Mouse (Mus musculus) MEL (cell line): ENCODE measurements around the gene Mtf2. TPM values are rescaled to one million over a fixed set of nuclear protein-coding genes. Genes with fewer than 3 reads are reported as not detected.

Experiments
- DNase-seq: peaks from one replicate; pipeline ENCODE4 v3.0.0; 2011; ENCODE audit warnings: low read depth, low spot score
- H3K27ac ChIP-seq: 2 replicates; pipeline ENCODE4 v1.5.1; 2012; ENCODE audit warnings: low read depth, mild to moderate bottlenecking, control low read depth, low read length, moderate library complexity; ENCODE audit not compliant: control insufficient read depth
- H3K27me3 ChIP-seq, 2 experiments: fragments of 150-350 bp in 1 of 2; sonication (generic) in 1 of 2; 2 replicates each; pipeline ENCODE4 v1.6.1; 2012; ENCODE audit warnings: low read length in 2 of 2, mild to moderate bottlenecking in 2 of 2, improper control_type of control experiment in 1 of 2, moderate library complexity in 1 of 2; ENCODE audit not compliant: insufficient read depth in 2 of 2, control insufficient read depth in 1 of 2
- H3K36me3 ChIP-seq, 2 experiments: 2 replicates each; pipeline ENCODE4 v1.6.1; 2012 to 2014; ENCODE audit warnings: low read length in 2 of 2, improper control_type of control experiment in 1 of 2, inconsistent platforms in 1 of 2, mild to moderate bottlenecking in 1 of 2; ENCODE audit not compliant: insufficient read depth in 2 of 2, control insufficient read depth in 1 of 2
- H3K4me1 ChIP-seq, 2 experiments: fragments of 150-350 bp in 1 of 2; sonication (generic) in 1 of 2; 2 replicates each; pipeline ENCODE4 v1.6.1; 2012; ENCODE audit warnings: low read length in 2 of 2, improper control_type of control experiment in 1 of 2, mild to moderate bottlenecking in 1 of 2; ENCODE audit not compliant: insufficient read depth in 2 of 2, control insufficient read depth in 1 of 2
- H3K4me3 ChIP-seq, 2 experiments: fragments of 150-350 bp in 1 of 2; sonication (generic) in 1 of 2; 2 replicates each; pipeline ENCODE4 v1.5.1; 2012; ENCODE audit warnings: low read depth in 2 of 2, low read length in 2 of 2, mild to moderate bottlenecking in 2 of 2, moderate library complexity in 2 of 2, control low read depth in 1 of 2, improper control_type of control experiment in 1 of 2; ENCODE audit not compliant: control insufficient read depth in 1 of 2, insufficient read depth in 1 of 2
- H3K79me2 ChIP-seq: 2 replicates; pipeline ENCODE4 v1.6.1; 2012; ENCODE audit warnings: mild to moderate bottlenecking, low read length, moderate library complexity; ENCODE audit not compliant: control insufficient read depth, poor library complexity, insufficient read depth
- H3K9ac ChIP-seq: 2 replicates; pipeline ENCODE4 v1.6.1; 2012; ENCODE audit warnings: low read depth, mild to moderate bottlenecking, control low read depth, low read length, moderate library complexity; ENCODE audit not compliant: control insufficient read depth, poor library complexity, severe bottlenecking
- H3K9me3 ChIP-seq: fragments of 150-350 bp; sonication (generic); replicated peaks from 2 replicates; pipeline ENCODE4 v1.6.1; 2012; ENCODE audit warnings: mild to moderate bottlenecking, low read length, improper control_type of control experiment, moderate library complexity; ENCODE audit not compliant: insufficient read depth
- BHLHE40 ChIP-seq: IDR thresholded peaks from 2 replicates; pipeline ENCODE4 v1.6.1; 2012; ENCODE audit warnings: low read depth, mild to moderate bottlenecking, inconsistent platforms, low read length, improper control_type of control experiment, borderline replicate concordance
- CHD1 ChIP-seq: IDR thresholded peaks from 2 replicates; pipeline ENCODE4 v1.6.1; 2012; ENCODE audit warnings: low read depth, mild to moderate bottlenecking, inconsistent platforms, low read length, improper control_type of control experiment
- CTCF ChIP-seq, 3 experiments: IDR thresholded peaks in 2 of 3; conservative IDR thresholded peaks in 1 of 3; 2 replicates each; pipeline ENCODE4 v1.5.1; 2011 to 2012; ENCODE audit warnings: low read length in 3 of 3, low read depth in 2 of 3, mild to moderate bottlenecking in 2 of 3, improper control_type of control experiment in 1 of 3, inconsistent platforms in 1 of 3, mixed read lengths in 1 of 3, moderate library complexity in 1 of 3; ENCODE audit not compliant: control insufficient read depth in 1 of 3, insufficient read depth in 1 of 3, poor library complexity in 1 of 3, severe bottlenecking in 1 of 3
- E2F4 ChIP-seq: IDR thresholded peaks from 2 replicates; pipeline ENCODE4 v1.6.1; 2011; ENCODE audit warnings: low read depth, low read length, improper control_type of control experiment, borderline replicate concordance
- ELF1 ChIP-seq: IDR thresholded peaks from 2 replicates; pipeline ENCODE4 v1.6.1; 2014; ENCODE audit warnings: low read depth, mild to moderate bottlenecking, inconsistent platforms, low read length, improper control_type of control experiment, moderate library complexity
- EP300 ChIP-seq, 2 experiments: IDR thresholded peaks; 2 replicates each; pipeline ENCODE4 v1.6.1; 2011; ENCODE audit warnings: improper control_type of control experiment in 2 of 2, low read length in 2 of 2, low read depth in 1 of 2, mild to moderate bottlenecking in 1 of 2
- ETS1 ChIP-seq: IDR thresholded peaks from 2 replicates; pipeline ENCODE4 v1.6.1; 2012; ENCODE audit warnings: low read depth, mild to moderate bottlenecking, inconsistent platforms, low read length, improper control_type of control experiment, moderate library complexity
- GABPA ChIP-seq: IDR thresholded peaks from 2 replicates; pipeline ENCODE4 v1.6.1; 2012; ENCODE audit warnings: low read depth, mild to moderate bottlenecking, inconsistent platforms, low read length, improper control_type of control experiment, moderate library complexity
- GATA1 ChIP-seq: IDR thresholded peaks from 2 replicates; pipeline ENCODE4 v1.6.1; 2011; ENCODE audit warnings: low read depth, low read length, improper control_type of control experiment
- JUND ChIP-seq: IDR thresholded peaks from 2 replicates; pipeline ENCODE4 v1.6.1; 2011; ENCODE audit warnings: low read depth, mild to moderate bottlenecking, improper control_type of control experiment, low read length
- KAT2A ChIP-seq: conservative IDR thresholded peaks from 2 replicates; pipeline ENCODE4 v1.6.1; 2012; ENCODE audit warnings: low read depth, low read length, improper control_type of control experiment, inconsistent platforms
- MAFK ChIP-seq: IDR thresholded peaks from 2 replicates; pipeline ENCODE4 v1.6.1; 2011; ENCODE audit warnings: low read depth, mild to moderate bottlenecking, low read length, improper control_type of control experiment, borderline replicate concordance
- MAX ChIP-seq: IDR thresholded peaks from 2 replicates; pipeline ENCODE4 v1.6.1; 2011; ENCODE audit warnings: low read length, improper control_type of control experiment
- MAZ ChIP-seq: IDR thresholded peaks from 2 replicates; pipeline ENCODE4 v1.6.1; 2012; ENCODE audit warnings: low read depth, mild to moderate bottlenecking, inconsistent platforms, low read length, improper control_type of control experiment
- MEF2A ChIP-seq: IDR thresholded peaks from 2 replicates; pipeline ENCODE4 v1.6.1; 2014; ENCODE audit warnings: low read depth, mild to moderate bottlenecking, inconsistent platforms, low read length, improper control_type of control experiment; ENCODE audit not compliant: poor library complexity, insufficient replicate concordance, severe bottlenecking; ENCODE audit errors: extremely low read depth
- MXI1 ChIP-seq: IDR thresholded peaks from 2 replicates; pipeline ENCODE4 v1.6.1; 2011; ENCODE audit warnings: mild to moderate bottlenecking, low read depth, low read length, improper control_type of control experiment
- MYB ChIP-seq: IDR thresholded peaks from 2 replicates; pipeline ENCODE4 v1.6.1; 2011; ENCODE audit warnings: mild to moderate bottlenecking, low read depth, low read length, improper control_type of control experiment
- MYC ChIP-seq: IDR thresholded peaks from 2 replicates; pipeline ENCODE4 v1.6.1; 2011; ENCODE audit warnings: low read depth, mild to moderate bottlenecking, low read length, improper control_type of control experiment, moderate library complexity
- NELFE ChIP-seq: IDR thresholded peaks from 2 replicates; pipeline ENCODE4 v1.6.1; 2011; ENCODE audit warnings: low read depth, low read length, improper control_type of control experiment
- NRF1 ChIP-seq: IDR thresholded peaks from 2 replicates; pipeline ENCODE4 v1.6.1; 2014; ENCODE audit warnings: low read depth, mild to moderate bottlenecking, inconsistent platforms, low read length, improper control_type of control experiment, moderate library complexity; ENCODE audit not compliant: poor library complexity, insufficient read depth, severe bottlenecking
- POLR2A ChIP-seq, 2 experiments: IDR thresholded peaks; 2 replicates each; pipeline ENCODE4 v1.6.1; 2011 to 2012; ENCODE audit warnings: low read length in 2 of 2, mild to moderate bottlenecking in 2 of 2, control low read depth in 1 of 2, improper control_type of control experiment in 1 of 2, low read depth in 1 of 2, moderate library complexity in 1 of 2; ENCODE audit not compliant: control insufficient read depth in 1 of 2, insufficient read depth in 1 of 2, poor library complexity in 1 of 2
- POLR2AphosphoS2 ChIP-seq: IDR thresholded peaks from 2 replicates; pipeline ENCODE4 v1.6.1; 2011; ENCODE audit warnings: low read length, improper control_type of control experiment
- POLR2AphosphoS5 ChIP-seq: IDR thresholded peaks from 2 replicates; pipeline ENCODE4 v1.6.1; 2012; ENCODE audit warnings: low read depth, borderline replicate concordance, mild to moderate bottlenecking, inconsistent platforms, low read length, moderate library complexity, mixed read lengths
- RAD21 ChIP-seq: IDR thresholded peaks from 2 replicates; pipeline ENCODE4 v1.6.1; 2011; ENCODE audit warnings: mild to moderate bottlenecking, low read depth, low read length, improper control_type of control experiment
- RCOR1 ChIP-seq: IDR thresholded peaks from 2 replicates; pipeline ENCODE4 v1.6.1; 2012; ENCODE audit warnings: low read depth, mild to moderate bottlenecking, inconsistent platforms, low read length, improper control_type of control experiment
- SIN3A ChIP-seq: IDR thresholded peaks from 2 replicates; pipeline ENCODE4 v1.6.1; 2012; ENCODE audit warnings: low read length, improper control_type of control experiment, inconsistent platforms
- SMC3 ChIP-seq: IDR thresholded peaks from 2 replicates; pipeline ENCODE4 v1.6.1; 2011; ENCODE audit warnings: low read depth, low read length, improper control_type of control experiment
- TAL1 ChIP-seq: IDR thresholded peaks from 2 replicates; pipeline ENCODE4 v1.6.1; 2012; ENCODE audit warnings: mild to moderate bottlenecking, inconsistent platforms, low read length, moderate library complexity, mixed read lengths
- TBP ChIP-seq: IDR thresholded peaks from 2 replicates; pipeline ENCODE4 v1.8.0; 2011; ENCODE audit warnings: low read depth, low read length, improper control_type of control experiment
- USF1 ChIP-seq: IDR thresholded peaks from 2 replicates; pipeline ENCODE4 v1.6.1; 2014; ENCODE audit warnings: low read depth, mild to moderate bottlenecking, inconsistent platforms, low read length, improper control_type of control experiment, moderate library complexity
- USF2 ChIP-seq, 2 experiments: IDR thresholded peaks; 2 replicates each; pipeline ENCODE4 v1.6.1; 2011 to 2012; ENCODE audit warnings: improper control_type of control experiment in 2 of 2, low read length in 2 of 2, borderline replicate concordance in 1 of 2, inconsistent platforms in 1 of 2, low read depth in 1 of 2, mild to moderate bottlenecking in 1 of 2; ENCODE audit not compliant: insufficient read depth in 1 of 2
- ZKSCAN1 ChIP-seq: IDR thresholded peaks from 2 replicates; pipeline ENCODE4 v1.6.1; 2012; ENCODE audit warnings: low read depth, mild to moderate bottlenecking, inconsistent platforms, low read length, improper control_type of control experiment, moderate library complexity
- ZMIZ1 ChIP-seq: IDR thresholded peaks from 2 replicates; pipeline ENCODE4 v1.6.1; 2012; ENCODE audit warnings: low read depth, mild to moderate bottlenecking, inconsistent platforms, low read length, improper control_type of control experiment, moderate library complexity
- ZNF384 ChIP-seq: IDR thresholded peaks from 2 replicates; pipeline ENCODE4 v1.6.1; 2012; ENCODE audit warnings: low read depth, mild to moderate bottlenecking, inconsistent platforms, low read length, improper control_type of control experiment
- polyA plus RNA-seq, 2 experiments: library from polyadenylated mRNA; stranded (reverse) in 1 of 2; unstranded in 1 of 2; fragments of >175 nt in 1 of 2; fragments of >200 nt in 1 of 2; gene quantifications; 2 replicates each; pipeline versions ENCODE4 v1.2.1 to v1.2.4; 2012; ENCODE audit warnings: low replicate concordance in 2 of 2, low read depth in 1 of 2; ENCODE audit not compliant: insufficient read length in 2 of 2, insufficient read depth in 1 of 2, missing spikeins in 1 of 2
- total RNA-seq: library from RNA; depleted of rRNA; stranded (reverse); fragments of 300-350 nt; gene quantifications from 2 replicates; pipeline ENCODE4 v1.2.3, GENCODE M21; 2012; rRNA removed

The Mtf2 gene
- total RNA-seq (99.7 and 103 TPM in 2 replicates), polyA plus RNA-seq (100 to 1,000 TPM in 1 of 2 experiments, 10 to 100 TPM in 1; 69.9 to 263 TPM)

DNA sequence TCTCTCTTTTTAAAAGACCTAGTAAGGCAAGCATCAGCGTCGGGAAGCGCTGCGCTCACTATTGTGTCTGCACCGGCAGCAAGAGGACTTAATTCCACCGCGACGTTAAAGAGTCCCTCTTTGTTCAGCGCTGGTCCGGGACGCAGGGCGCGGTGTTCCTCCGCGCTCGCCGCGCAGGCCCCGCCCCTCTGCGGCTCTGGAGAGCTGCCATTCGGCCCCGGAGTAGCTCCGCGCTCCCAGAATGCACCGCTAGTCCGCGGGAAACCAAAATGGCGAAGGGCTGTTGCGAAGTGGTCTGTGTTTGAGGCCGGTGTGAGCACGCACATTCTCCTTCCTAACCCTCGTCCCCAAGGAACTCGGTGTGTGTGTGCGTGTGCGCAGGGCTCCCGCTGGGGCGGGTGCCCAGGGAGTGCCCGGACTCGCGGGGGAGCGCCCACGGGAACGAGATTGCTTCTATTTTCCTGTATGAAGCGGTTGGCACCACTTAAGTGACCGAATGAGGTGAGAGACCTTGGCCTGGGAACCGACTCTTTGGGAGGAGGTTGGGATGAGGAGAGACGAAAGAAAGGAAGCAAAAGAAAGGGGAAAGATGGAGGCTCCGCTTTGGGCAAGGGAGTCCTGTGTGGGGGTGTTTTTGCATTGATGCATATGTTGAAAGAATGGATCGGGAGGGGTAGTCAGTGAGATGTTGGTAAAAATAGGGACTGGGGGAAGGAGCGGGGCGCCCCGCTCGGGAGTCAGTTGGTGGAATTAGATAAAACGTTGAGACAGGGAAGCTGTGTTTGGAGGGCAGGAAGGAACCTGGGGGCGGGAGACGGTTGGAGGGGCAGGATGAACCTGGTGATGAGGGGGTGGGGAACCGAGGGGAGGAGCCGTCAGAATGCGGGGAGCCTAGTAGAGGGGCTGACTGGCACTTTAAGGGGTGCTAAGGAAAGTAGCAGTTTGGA is at the start of gene Mtf2:
TSS of gene Mtf2 (plus strand) at position 210 of the 947 bp plus-strand sequence.
- Histone ChIP-seq H3K9me3 (no peaks in the 10 kb centered on the region), H3K9ac (peak within 1 kb of the TSS; percentile 98), H3K27me3 (no peaks in the 10 kb centered on the region), H3K4me1 (peaks cover 0 to 2% of the 10 kb centered on the region in 2 experiments; a peak in 2 of 4 replicates), H3K79me2 (peaks cover 45% of the 10 kb centered on the region), H3K27ac (peak within 1 kb of the TSS; percentile 97), H3K4me3 (peak within 1 kb of the TSS; percentile 74 to 95), H3K36me3 (peaks cover 19 to 31% of the 10 kb centered on the region in 2 experiments)
- peak; percentile 99 for DNase-seq
- TF ChIP-seq CTCF (IDR thresholded peaks at IDR 0.05 in 2 of 3, conservative IDR thresholded peaks at IDR 0.05 in 1 of 3; ENCODE audit: control insufficient read depth in 1 of 3, insufficient read depth in 1 of 3, low read depth in 2 of 3, low read length in 3 of 3, poor library complexity in 1 of 3, severe bottlenecking in 1 of 3): no peak
- TF ChIP-seq MAX: peak; percentile 76
- peak; percentile 93 for TF ChIP-seq SIN3A
- TF ChIP-seq MYB: peak; percentile 90
- peak; percentile 59 to 86; a peak in 3 of 4 replicates for TF ChIP-seq EP300 (IDR thresholded peaks at IDR 0.05; ENCODE audit: low read depth in 1 of 2, low read length in 2 of 2)
- TF ChIP-seq JUND: no peak
- peak; percentile 78 for TF ChIP-seq MXI1
- TF ChIP-seq POLR2A (IDR thresholded peaks at IDR 0.05; ENCODE audit: control insufficient read depth in 1 of 2, insufficient read depth in 1 of 2, low read depth in 1 of 2, low read length in 2 of 2, poor library complexity in 1 of 2): peak; percentile 94 to 99
- no peak for TF ChIP-seq TAL1
- peak; percentile 98 for TF ChIP-seq CHD1
- peak; percentile 67; the same call in 1 of the 2 replicates for TF ChIP-seq ZKSCAN1
- TF ChIP-seq SMC3: no peak
- peak; percentile 87; the same call in 1 of the 2 replicates for TF ChIP-seq E2F4
- no peak for TF ChIP-seq GATA1
- peak; percentile 99 for TF ChIP-seq KAT2A
- peak; percentile 97 for TF ChIP-seq TBP
- TF ChIP-seq NRF1: peak; percentile 56; the same call in 1 of the 2 replicates
- peak; percentile 99 for TF ChIP-seq POLR2AphosphoS2
- TF ChIP-seq ZNF384: no peak
- TF ChIP-seq MAFK: no peak
- TF ChIP-seq USF2 (IDR thresholded peaks at IDR 0.05; ENCODE audit: borderline replicate concordance in 1 of 2, insufficient read depth in 1 of 2, low read depth in 1 of 2, low read length in 2 of 2): no peak
- peak; percentile 99 for TF ChIP-seq NELFE
- TF ChIP-seq RCOR1: peak; percentile 53; the same call in 1 of the 2 replicates
- 0 out of 2 replicates have a peak, but pooled peaks have one; percentile 68 for TF ChIP-seq MYC
- TF ChIP-seq POLR2AphosphoS5: peak; percentile 78; the same call in 1 of the 2 replicates
- TF ChIP-seq ZMIZ1: peak; percentile 98
- no peak; the same call in 1 of the 2 replicates for TF ChIP-seq ELF1
- peak; percentile 82 for TF ChIP-seq MAZ
- no peak for TF ChIP-seq GABPA
- no peak for TF ChIP-seq RAD21
- no peak for TF ChIP-seq USF1
- TF ChIP-seq ETS1: peak; percentile 73; the same call in 1 of the 2 replicates
- no peak for TF ChIP-seq BHLHE40
- peak; percentile 73; the same call in 1 of the 2 replicates for TF ChIP-seq MEF2A
